Mouse (Mus musculus): ENCODE measurements around the gene Minar1.

DNA sequence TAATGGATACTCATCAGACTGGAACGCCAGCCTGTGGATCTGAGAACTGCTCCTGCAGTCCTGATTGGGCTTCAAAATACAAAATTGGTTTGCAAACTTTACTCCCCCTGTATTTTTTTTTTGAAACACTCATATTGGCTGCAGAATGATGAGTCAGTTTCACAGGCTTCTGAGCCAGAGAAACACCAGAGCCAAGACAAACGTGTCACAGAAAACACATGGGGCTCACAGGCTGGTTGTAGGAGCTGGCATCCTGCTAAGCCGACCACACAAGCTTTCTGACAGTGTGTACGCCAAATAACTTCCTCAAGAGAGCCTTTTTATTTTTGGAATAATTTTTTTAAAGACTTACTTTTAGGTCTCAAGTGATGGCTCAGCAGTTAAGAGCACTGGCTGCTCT lies 47.0 kb upstream of the Minar1 start:
- no peak for TF ChIP-seq POLR2A (IDR thresholded peaks at IDR 0.05; ENCODE audit: borderline replicate concordance, low read depth, low read length)
- TF ChIP-seq CTCF (IDR thresholded peaks at IDR 0.05; ENCODE audit: low read depth, low read length) = no peak

Measured in bone marrow macrophage, adult 2 months (primary cell).